Mouse (Mus musculus) liver, adult 2 months (tissue): ENCODE data around the gene Lrrc2.

Experiments used
- CTCF ChIP-seq: fragments of 200-500 bp; IDR thresholded peaks from 2 replicates; pipeline ENCODE4 v1.5.1; 2011; ENCODE audit warnings: low read depth, low read length, control low read depth
- POLR2A ChIP-seq: fragments of 200-500 bp; IDR thresholded peaks from 2 replicates; pipeline ENCODE4 v1.6.1; 2011; ENCODE audit warnings: low read length, control low read depth; ENCODE audit not compliant: insufficient read depth; ENCODE audit errors: extremely low read depth

- TF ChIP-seq CTCF (no peak), POLR2A (no peak)
These were observed 43.3 kb upstream of the Lrrc2 start for GRCm38 (mm10) chr9:110907838-110908630.
